Mouse (Mus musculus): ENCODE data around the gene Hif3a. TPM values are rescaled to one million over a fixed set of nuclear protein-coding genes. Genes with fewer than 3 reads are reported as not detected.

Gene Hif3a
- total RNA-seq, 2 experiments from 2014 or later, result 3.1 to 3.8 TPM

GRCm38 (mm10) chr7:16991681-16992450, 70.4 kb downstream of the Hif3a start:
- no peak for DNase-seq

GRCm38 (mm10) chr7:16990006-16990744, 72.1 kb downstream of the Hif3a start:
- no peak for DNase-seq

GRCm38 (mm10) chr7:16988405-16988804, 73.8 kb downstream of the Hif3a start:
- DNase-seq, result peak; percentile 76

- DNase-seq, result no peak
Observed at GRCm38 (mm10) chr7:16987541-16988149, 74.6 kb downstream of the Hif3a start.

- DNase-seq, result peak; percentile 58
Observed at GRCm38 (mm10) chr7:16982859-16983568, 79.2 kb downstream of the Hif3a start, which contains the start of gene Gm42372. Gm42372 (plus strand) TSS chr7:16983086.

Other genes starting within 250 kb of the Hif3a start
- 10 to 100 TPM; 87.0 to 99.9 TPM for gene Strn4, start 246.5 kb downstream of the Hif3a start, total RNA-seq (2021)
- gene Fkrp, start 245.7 kb downstream of the Hif3a start, total RNA-seq (2021), result 10 to 100 TPM; 45.0 to 49.2 TPM
- gene Prkd2, start 219.5 kb downstream of the Hif3a start, total RNA-seq (2021), result 10 to 100 TPM; 23.0 to 23.4 TPM
- gene Dact3, start 187.1 kb downstream of the Hif3a start, total RNA-seq (2021), result 10 to 100 TPM; 45.2 to 48.6 TPM
- gene Gng8, start 170.6 kb downstream of the Hif3a start, total RNA-seq (2021), result 1 to 10 TPM; 1.4 to 1.8 TPM
- 1 to 10 TPM; 1.9 to 2.7 TPM for gene Ptgir, start 155.9 kb downstream of the Hif3a start, total RNA-seq (2021)
- gene Calm3, start 138.3 kb downstream of the Hif3a start, total RNA-seq (2021), result 100 to 1,000 TPM; 309 to 310 TPM
- 1 to 10 TPM; 6.3 to 7.3 TPM for gene Pnmal2, start 117.7 kb downstream of the Hif3a start, total RNA-seq (2021)
- not detected for gene Pnmal1, start 102.7 kb downstream of the Hif3a start, total RNA-seq (2021)
- under 1 TPM in 1 of 2 experiments, not detected in 1; 0.05 TPM for gene Gm42372, start 79.3 kb downstream of the Hif3a start, total RNA-seq (2021)
- gene Ccdc8, start 69.7 kb downstream of the Hif3a start, total RNA-seq (2021), result 10 to 100 TPM; 22.0 to 24.5 TPM
- 100 to 1,000 TPM; 109 TPM for gene Ppp5c, start 34.5 kb downstream of the Hif3a start, total RNA-seq (2021)
- gene Psg16, start 11.6 kb upstream of the Hif3a start, total RNA-seq (2021), result under 1 TPM; 0.10 to 0.20 TPM
- gene Ceacam3, start 87.9 kb upstream of the Hif3a start, total RNA-seq (2021), result not detected
- gene Psg29, start 141.1 kb upstream of the Hif3a start, total RNA-seq (2021), result not detected